Mouse (Mus musculus): ENCODE data around the gene Dgcr6.

- TF ChIP-seq CTCF (IDR thresholded peaks at IDR 0.05; ENCODE audit: low read depth) = no peak
- TF ChIP-seq EP300 (IDR thresholded peaks at IDR 0.05; ENCODE audit: low read depth) = no peak
These were observed 22.0 kb downstream of the Dgcr6 start for GRCm38 (mm10) chr16:18074611-18075010.

Data from heart, postnatal 0 days (tissue).